Mouse (Mus musculus): ENCODE data around the gene Myl6. TPM values are rescaled to one million over a fixed set of nuclear protein-coding genes. Genes with fewer than 3 reads are reported as not detected.
"Not testable (repeated sequence)": the region's sequence is repeated elsewhere in the genome, so short reads cannot be mapped to it uniquely, and the experiment has no call there.

Gene Myl6
- polyA plus RNA-seq, 1 experiment from 2014 or later = 804 TPM

DNA sequence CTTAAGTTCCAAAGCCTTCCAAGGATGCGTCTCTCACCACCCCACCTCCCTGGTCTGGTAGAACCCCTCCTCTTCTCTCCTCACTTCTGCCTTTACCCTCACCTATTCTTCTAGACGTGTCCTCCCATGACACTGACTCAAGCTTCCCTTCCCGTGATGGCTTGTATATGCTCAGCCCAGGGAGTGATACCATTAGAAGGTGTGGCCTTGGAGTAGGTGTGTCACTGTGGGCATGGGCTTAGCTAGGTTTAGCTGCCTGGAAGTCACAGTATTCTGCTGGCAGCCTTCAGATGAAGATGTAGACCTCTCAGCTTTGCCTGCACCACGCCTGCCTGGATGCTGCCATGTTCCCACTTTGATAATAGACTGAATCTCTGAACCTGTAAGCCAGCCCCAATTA, 21.1 kb upstream of the Myl6 start:
- WGBS = 87% methylated on average over 4 of the region's 4 CpGs

DNA sequence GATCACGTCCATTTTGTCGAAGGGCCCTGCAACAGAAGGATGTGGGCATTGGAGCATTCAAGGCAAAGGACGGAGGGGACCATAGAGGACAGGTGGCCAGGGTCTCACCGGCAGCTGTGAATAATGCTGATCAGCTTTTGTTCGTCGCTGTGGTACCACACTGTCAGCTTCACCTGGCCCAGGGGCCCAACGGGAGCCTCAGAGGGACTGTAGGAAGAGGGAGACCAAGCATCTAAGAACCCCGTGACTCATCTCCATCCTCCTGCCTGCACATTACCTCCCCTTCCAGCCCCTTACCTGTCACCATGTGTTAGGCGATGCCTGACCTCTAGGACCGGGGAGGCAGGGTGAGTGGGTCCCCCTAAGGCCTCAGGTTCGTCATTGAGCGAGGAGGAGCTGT, 17.8 kb upstream of the Myl6 start:
- WGBS = 86% methylated on average over 12 of the region's 12 CpGs
- H3K27ac ChIP-seq (ENCODE audit: low read depth, low read length) = no peak overlapping the region
- 0 out of 2 replicates have a peak, but pooled peaks cover 4% of the 10 kb centered on the region for H3K36me3 ChIP-seq (ENCODE audit: control insufficient read depth, insufficient read depth, low read length)
- no peak overlapping the region for H3K9ac ChIP-seq (ENCODE audit: low read length)
- no peaks in the 10 kb centered on the region for H3K9me3 ChIP-seq (ENCODE audit: control insufficient read depth, low read length)
- H3K4me2 ChIP-seq (ENCODE audit: low read depth) = no peak overlapping the region
- ATAC-seq (ENCODE audit: insufficient read depth, low FRiP score, low TSS enrichment) = no peak
- H3K4me1 ChIP-seq (ENCODE audit: control insufficient read depth, insufficient read depth, low read length) = no peaks in the 10 kb centered on the region
- no peak for DNase-seq (ENCODE audit: low spot score)
- H3K4me3 ChIP-seq (ENCODE audit: low read depth, low read length) = no peak overlapping the region
- peaks cover 6% of the 10 kb centered on the region; the same call in 1 of the 2 replicates for H3K27me3 ChIP-seq (ENCODE audit: control insufficient read depth, insufficient read depth, low read length)

More for the DNA sequence above, 21.1 kb upstream of the Myl6 start:
- Histone ChIP-seq H3K9me3 (ENCODE audit: control insufficient read depth, low read length) (no peaks in the 10 kb centered on the region; the same call in 1 of the 2 replicates), H3K36me3 (ENCODE audit: control insufficient read depth, insufficient read depth, low read length) (0 out of 2 replicates have a peak, but pooled peaks cover 6% of the 10 kb centered on the region), H3K4me3 (ENCODE audit: low read depth, low read length) (no peak overlapping the region), H3K9ac (ENCODE audit: low read length) (no peak overlapping the region), H3K4me1 (ENCODE audit: control insufficient read depth, insufficient read depth, low read length) (no peaks in the 10 kb centered on the region), H3K27ac (ENCODE audit: low read depth, low read length) (no peak overlapping the region), H3K4me2 (ENCODE audit: low read depth) (no peak overlapping the region), H3K27me3 (ENCODE audit: control insufficient read depth, insufficient read depth, low read length) (peaks cover 13% of the 10 kb centered on the region)
- ATAC-seq (ENCODE audit: insufficient read depth, low FRiP score, low TSS enrichment) (no peak), DNase-seq (ENCODE audit: low spot score) (no peak)

DNA sequence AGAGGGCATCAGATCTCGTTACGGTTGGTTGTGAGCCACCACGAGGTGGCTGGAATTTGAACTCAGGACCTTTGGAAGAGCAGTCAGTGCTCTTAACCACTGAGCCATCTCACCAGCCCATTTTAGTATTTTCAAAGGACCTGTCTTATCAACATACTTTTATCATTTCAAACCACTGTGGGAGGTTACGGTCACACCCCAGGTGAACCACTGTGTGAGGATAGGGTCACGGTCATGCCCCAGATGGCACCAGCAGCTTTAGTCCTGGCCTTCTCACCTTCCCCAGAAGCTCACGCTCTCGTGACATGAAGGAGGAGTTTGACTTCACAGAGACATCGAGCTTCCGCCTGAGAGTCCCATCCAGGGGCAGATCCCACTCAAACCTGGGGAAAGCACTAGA, 17.2 kb upstream of the Myl6 start:
- no peak overlapping the region for H3K9ac ChIP-seq (ENCODE audit: low read length)
- no peak overlapping the region for H3K4me2 ChIP-seq (ENCODE audit: low read depth)
- ATAC-seq (ENCODE audit: insufficient read depth, low FRiP score, low TSS enrichment) (no peak), DNase-seq (ENCODE audit: low spot score) (no peak)
- no peak overlapping the region for H3K27ac ChIP-seq (ENCODE audit: low read depth, low read length)
- H3K4me3 ChIP-seq (ENCODE audit: low read depth, low read length) = no peak overlapping the region
- WGBS = 87% methylated on average over 9 of the region's 9 CpGs
- H3K36me3 ChIP-seq (ENCODE audit: control insufficient read depth, insufficient read depth, low read length) = 0 out of 2 replicates have a peak, but pooled peaks cover 4% of the 10 kb centered on the region
- H3K9me3 ChIP-seq (ENCODE audit: control insufficient read depth, low read length) = no peaks in the 10 kb centered on the region
- no peaks in the 10 kb centered on the region for H3K4me1 ChIP-seq (ENCODE audit: control insufficient read depth, insufficient read depth, low read length)
- H3K27me3 ChIP-seq (ENCODE audit: control insufficient read depth, insufficient read depth, low read length) = peaks cover 3% of the 10 kb centered on the region; the same call in 1 of the 2 replicates

DNA sequence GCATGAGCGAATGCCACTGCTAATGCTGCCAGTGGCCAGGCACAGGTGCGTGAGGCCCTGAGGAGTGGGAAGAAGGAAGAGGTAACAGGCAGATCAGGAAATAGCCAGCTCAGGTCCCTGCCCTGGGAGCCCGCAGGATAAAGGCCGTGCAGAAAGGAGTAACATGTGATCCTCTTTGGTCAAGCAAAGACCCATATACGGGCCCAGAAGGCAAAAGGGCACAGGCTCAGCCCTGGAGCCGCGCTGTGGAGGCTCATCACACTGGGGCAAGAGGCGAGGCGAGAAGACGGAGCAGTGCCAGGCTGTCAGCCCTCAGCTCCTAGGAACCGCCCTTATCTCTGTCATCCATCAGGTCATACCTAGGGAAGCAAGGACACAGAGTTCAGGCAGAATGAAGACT, 16.4 kb upstream of the Myl6 start:
- no peak for DNase-seq (ENCODE audit: low spot score)
- H3K9ac ChIP-seq (ENCODE audit: low read length) = no peak overlapping the region
- H3K4me1 ChIP-seq (ENCODE audit: control insufficient read depth, insufficient read depth, low read length) = no peaks in the 10 kb centered on the region
- no peak overlapping the region for H3K4me3 ChIP-seq (ENCODE audit: low read depth, low read length)
- H3K27me3 ChIP-seq (ENCODE audit: control insufficient read depth, insufficient read depth, low read length) = no peaks in the 10 kb centered on the region
- H3K9me3 ChIP-seq (ENCODE audit: control insufficient read depth, low read length) = no peaks in the 10 kb centered on the region
- no peak overlapping the region for H3K4me2 ChIP-seq (ENCODE audit: low read depth)
- H3K27ac ChIP-seq (ENCODE audit: low read depth, low read length) = no peak overlapping the region
- H3K36me3 ChIP-seq (ENCODE audit: control insufficient read depth, insufficient read depth, low read length) = 0 out of 2 replicates have a peak, but pooled peaks cover 2% of the 10 kb centered on the region
- no peak for ATAC-seq (ENCODE audit: insufficient read depth, low FRiP score, low TSS enrichment)
- WGBS = 88% methylated on average over 11 of the region's 11 CpGs

DNA sequence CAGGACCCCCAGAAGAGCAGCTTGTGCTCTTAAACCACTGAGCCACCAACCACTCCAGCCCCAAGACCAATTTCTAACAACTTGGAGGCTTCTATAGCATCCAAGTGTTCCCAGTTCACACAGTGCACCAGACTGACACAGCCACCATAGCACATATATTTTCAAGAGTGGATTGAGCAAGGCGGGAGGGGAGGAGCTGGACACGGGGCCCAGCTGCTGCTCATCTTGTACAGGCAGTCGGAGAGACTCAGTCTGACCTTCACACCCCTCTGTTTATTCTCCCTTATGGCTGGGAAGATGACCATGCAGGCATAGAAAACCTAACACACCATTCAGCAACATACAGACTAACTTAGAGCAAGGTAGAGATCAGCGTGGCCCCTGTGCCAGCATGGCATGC, 15.9 kb upstream of the Myl6 start:
- Histone ChIP-seq H3K27me3 (ENCODE audit: control insufficient read depth, insufficient read depth, low read length) (no peaks in the 10 kb centered on the region), H3K9ac (ENCODE audit: low read length) (no peak overlapping the region)

DNA sequence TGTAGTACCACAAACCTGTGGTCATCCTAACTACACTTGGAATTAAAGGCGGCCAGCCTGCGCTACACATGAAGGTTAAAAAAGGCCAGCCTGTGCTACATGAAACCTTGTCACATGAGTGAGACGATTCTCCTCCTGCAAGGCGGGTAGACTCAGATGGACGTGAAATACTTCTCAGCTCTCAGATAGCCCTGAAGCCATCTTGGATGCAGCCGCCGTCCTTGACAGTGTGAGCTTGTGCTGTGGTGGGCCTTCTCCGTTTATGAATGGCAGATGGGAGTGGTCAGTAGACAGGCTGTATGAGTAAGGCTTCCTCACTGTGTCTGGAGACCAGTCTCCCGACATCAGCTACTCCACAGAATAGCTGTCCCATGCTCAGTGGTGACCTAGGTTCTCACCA, 15.3 kb upstream of the Myl6 start:
- H3K4me2 ChIP-seq (ENCODE audit: low read depth) = no peak overlapping the region
- H3K27me3 ChIP-seq (ENCODE audit: control insufficient read depth, insufficient read depth, low read length) = no peaks in the 10 kb centered on the region
- H3K9ac ChIP-seq (ENCODE audit: low read length) = no peak overlapping the region
- H3K4me3 ChIP-seq (ENCODE audit: low read depth, low read length) = no peak overlapping the region
- H3K4me1 ChIP-seq (ENCODE audit: control insufficient read depth, insufficient read depth, low read length) = no peaks in the 10 kb centered on the region
- no peaks in the 10 kb centered on the region for H3K9me3 ChIP-seq (ENCODE audit: control insufficient read depth, low read length)
- 90% methylated on average over 9 of the region's 9 CpGs for WGBS
- DNase-seq (ENCODE audit: low spot score) = no peak
- 0 out of 2 replicates have a peak, but pooled peaks cover 2% of the 10 kb centered on the region for H3K36me3 ChIP-seq (ENCODE audit: control insufficient read depth, insufficient read depth, low read length)
- ATAC-seq (ENCODE audit: insufficient read depth, low FRiP score, low TSS enrichment) = no peak
- no peak overlapping the region for H3K27ac ChIP-seq (ENCODE audit: low read depth, low read length)

More for the DNA sequence above, 15.9 kb upstream of the Myl6 start:
- Histone ChIP-seq H3K4me1 (ENCODE audit: control insufficient read depth, insufficient read depth, low read length) (no peaks in the 10 kb centered on the region), H3K4me2 (ENCODE audit: low read depth) (no peak overlapping the region), H3K27ac (ENCODE audit: low read depth, low read length) (no peak overlapping the region), H3K9me3 (ENCODE audit: control insufficient read depth, low read length) (no peaks in the 10 kb centered on the region), H3K4me3 (ENCODE audit: low read depth, low read length) (no peak overlapping the region), H3K36me3 (ENCODE audit: control insufficient read depth, insufficient read depth, low read length) (0 out of 2 replicates have a peak, but pooled peaks cover 2% of the 10 kb centered on the region)
- 80% methylated on average over 4 of the region's 4 CpGs for WGBS
- ATAC-seq (ENCODE audit: insufficient read depth, low FRiP score, low TSS enrichment) = no peak
- DNase-seq (ENCODE audit: low spot score) = no peak

DNA sequence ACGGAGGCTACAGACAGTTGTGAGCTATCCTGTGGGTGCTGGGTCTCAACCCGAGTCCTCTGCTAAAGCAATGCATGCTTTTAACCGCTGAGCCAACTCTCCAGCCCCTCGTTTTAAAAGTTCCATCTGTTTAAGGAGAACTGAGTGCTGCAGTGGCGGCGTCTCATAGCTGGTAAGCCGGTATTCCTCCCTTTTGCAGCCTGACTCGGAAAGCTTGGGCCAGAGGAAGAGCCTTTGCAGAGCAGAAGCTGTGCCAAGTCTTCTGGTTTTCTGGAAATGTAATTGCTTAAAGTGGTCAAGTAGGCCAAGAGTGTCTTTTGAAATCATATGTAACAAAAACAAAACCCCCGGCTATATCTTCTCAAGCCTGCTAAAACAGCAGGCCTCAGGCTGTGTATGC, 14.3 kb upstream of the Myl6 start:
- no peak for ATAC-seq (ENCODE audit: insufficient read depth, low FRiP score, low TSS enrichment)
- Histone ChIP-seq H3K9ac (ENCODE audit: low read length) (no peak overlapping the region), H3K9me3 (ENCODE audit: control insufficient read depth, low read length) (no peaks in the 10 kb centered on the region), H3K4me1 (ENCODE audit: control insufficient read depth, insufficient read depth, low read length) (no peaks in the 10 kb centered on the region), H3K4me2 (ENCODE audit: low read depth) (no peak overlapping the region), H3K36me3 (ENCODE audit: control insufficient read depth, insufficient read depth, low read length) (0 out of 2 replicates have a peak, but pooled peaks cover 2% of the 10 kb centered on the region), H3K27ac (ENCODE audit: low read depth, low read length) (no peak overlapping the region), H3K27me3 (ENCODE audit: control insufficient read depth, insufficient read depth, low read length) (no peaks in the 10 kb centered on the region), H3K4me3 (ENCODE audit: low read depth, low read length) (no peak overlapping the region)
- 84% methylated on average over 9 of the region's 9 CpGs for WGBS
- DNase-seq (ENCODE audit: low spot score) = no peak

DNA sequence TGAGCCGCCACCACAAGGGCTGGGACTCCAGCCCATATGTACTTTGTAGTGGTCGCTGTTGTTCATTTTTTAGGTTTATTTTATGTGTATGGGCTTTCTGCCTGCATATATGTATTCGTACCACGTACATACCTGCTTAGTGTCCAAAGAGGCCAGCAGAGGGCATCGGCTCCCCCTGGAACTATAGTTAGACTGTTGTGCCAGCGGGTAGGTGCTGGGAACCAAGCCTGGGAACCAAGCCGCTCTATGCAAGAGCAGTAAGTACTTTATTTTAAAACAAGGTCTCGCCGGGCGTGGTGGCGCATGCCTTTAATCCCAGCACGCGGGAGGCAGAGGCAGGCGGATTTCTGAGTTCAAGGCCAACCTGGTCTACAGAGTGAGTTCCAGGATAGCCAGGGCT, 12.0 kb upstream of the Myl6 start:
- Histone ChIP-seq H3K4me3 (ENCODE audit: low read depth, low read length) (no peak overlapping the region), H3K4me1 (ENCODE audit: control insufficient read depth, insufficient read depth, low read length) (no peaks in the 10 kb centered on the region), H3K27me3 (ENCODE audit: control insufficient read depth, insufficient read depth, low read length) (no peaks in the 10 kb centered on the region), H3K9ac (ENCODE audit: low read length) (no peak overlapping the region), H3K36me3 (ENCODE audit: control insufficient read depth, insufficient read depth, low read length) (0 out of 2 replicates have a peak, but pooled peaks cover 2% of the 10 kb centered on the region), H3K27ac (ENCODE audit: low read depth, low read length) (no peak overlapping the region), H3K4me2 (ENCODE audit: low read depth) (no peak overlapping the region), H3K9me3 (ENCODE audit: control insufficient read depth, low read length) (no peaks in the 10 kb centered on the region)
- DNase-seq (ENCODE audit: low spot score) = no peak
- ATAC-seq (ENCODE audit: insufficient read depth, low FRiP score, low TSS enrichment) = no peak
- 94% methylated on average over 14 of the region's 14 CpGs for WGBS

DNA sequence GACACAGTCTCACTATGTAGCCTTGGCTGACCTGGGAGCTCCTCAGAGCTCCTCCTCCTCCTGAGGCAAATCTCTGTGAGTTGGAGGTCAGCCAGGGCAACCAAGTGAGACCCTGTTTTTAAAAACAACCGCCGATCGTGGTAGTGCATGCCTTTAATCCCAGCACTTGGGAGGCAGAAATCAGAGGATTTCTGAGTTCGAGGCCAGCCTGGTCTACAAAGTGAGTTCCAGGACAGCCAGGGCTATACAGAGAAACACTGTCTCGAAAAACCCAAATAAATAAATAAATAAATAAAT, 11.4 kb upstream of the Myl6 start:
- 95% methylated on average over 5 of the region's 5 CpGs for WGBS
- H3K4me1 ChIP-seq (ENCODE audit: control insufficient read depth, insufficient read depth, low read length) = not testable (repeated sequence)

More for the DNA sequence above, 11.4 kb upstream of the Myl6 start:
- not testable (repeated sequence) for H3K27ac ChIP-seq (ENCODE audit: low read depth, low read length); ATAC-seq (ENCODE audit: insufficient read depth, low FRiP score, low TSS enrichment); H3K27me3 ChIP-seq (ENCODE audit: control insufficient read depth, insufficient read depth, low read length); H3K9me3 ChIP-seq (ENCODE audit: control insufficient read depth, low read length); DNase-seq (ENCODE audit: low spot score); H3K4me2 ChIP-seq (ENCODE audit: low read depth); H3K4me3 ChIP-seq (ENCODE audit: low read depth, low read length); H3K9ac ChIP-seq (ENCODE audit: low read length); H3K36me3 ChIP-seq (ENCODE audit: control insufficient read depth, insufficient read depth, low read length)
